Mouse (Mus musculus) 3134 (cell line): Measurements from ENCODE around the gene Gmnn.
"Not testable (repeated sequence)": the region's sequence is repeated elsewhere in the genome, so short reads cannot be mapped to it uniquely, and the experiment has no call there.

Experiments
- DNase-seq: peaks from one replicate; pipeline ENCODE4 v3.0.0-alpha.2; 2011; ENCODE audit warnings: low spot score; ENCODE audit not compliant: insufficient read length; ENCODE audit errors: extremely low read depth

Gene Gmnn

DNA sequence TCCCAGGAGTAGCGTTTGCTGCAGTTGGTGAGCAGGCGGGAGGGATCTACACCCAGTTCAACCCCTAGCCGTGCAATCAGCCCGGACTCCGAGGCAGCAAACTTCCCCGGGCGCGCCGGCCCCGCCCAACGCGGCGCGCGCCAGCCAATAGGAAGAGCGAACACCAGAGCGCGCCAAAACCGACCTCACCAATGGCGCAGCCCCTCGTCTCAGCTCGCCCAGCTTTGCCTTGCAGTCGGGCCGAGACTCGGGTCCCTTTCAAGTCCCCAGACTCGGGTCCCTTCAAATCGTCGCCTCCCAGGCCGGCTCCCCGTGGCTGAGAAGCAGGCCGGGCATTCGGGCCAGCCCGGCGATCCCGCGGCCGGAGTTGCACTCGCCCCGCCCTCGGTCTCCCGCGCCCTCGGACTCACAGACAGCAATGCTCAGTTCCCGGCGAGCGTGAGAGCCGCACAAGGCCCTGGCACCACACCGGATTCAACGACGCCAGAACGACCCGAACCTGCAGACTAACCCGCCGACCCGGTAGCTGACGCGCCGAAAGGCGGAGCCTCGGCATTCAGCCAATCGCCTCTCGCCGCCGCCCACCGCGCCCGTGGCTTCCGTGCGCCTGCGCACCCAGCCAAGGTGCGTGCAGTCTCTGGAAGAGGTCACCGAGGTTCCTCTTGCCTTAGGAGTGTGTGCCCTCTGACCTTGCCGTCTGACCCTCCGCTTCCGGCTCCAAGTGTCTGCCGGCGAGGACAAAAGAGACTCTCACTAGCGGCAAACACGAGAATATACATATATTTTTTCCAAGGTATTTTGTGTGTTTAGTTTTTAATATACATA is at the start of gene Gmnn:
Gene Gmnn, minus strand, starts transcription at position 521 of the 825 bp plus-strand sequence.
- DNase-seq, result peak; percentile 97

DNA sequence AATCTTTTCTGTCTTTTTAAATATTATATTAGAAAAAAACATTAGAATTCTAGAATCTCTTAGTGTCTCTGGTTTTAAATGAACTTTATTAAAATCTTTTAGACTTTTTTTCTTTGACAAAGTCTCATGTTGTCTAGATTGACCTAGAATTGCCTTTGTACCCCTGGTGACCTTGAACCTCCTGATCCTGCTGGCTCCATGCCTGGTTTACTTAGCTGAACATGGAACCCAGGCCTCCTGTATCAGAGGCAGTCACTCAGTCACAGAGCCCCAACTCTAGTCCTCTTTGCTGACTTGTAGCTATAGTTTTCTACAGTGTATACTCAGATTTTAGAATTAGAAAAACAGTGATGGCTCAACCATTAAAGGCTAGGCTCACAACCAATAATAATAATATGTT is 44.4 kb upstream of the Gmnn start:
- no peak for DNase-seq

GRCm38 (mm10) chr13:24803196-24803595 is 41.5 kb upstream of the Gmnn start:
- no peak for DNase-seq

DNA sequence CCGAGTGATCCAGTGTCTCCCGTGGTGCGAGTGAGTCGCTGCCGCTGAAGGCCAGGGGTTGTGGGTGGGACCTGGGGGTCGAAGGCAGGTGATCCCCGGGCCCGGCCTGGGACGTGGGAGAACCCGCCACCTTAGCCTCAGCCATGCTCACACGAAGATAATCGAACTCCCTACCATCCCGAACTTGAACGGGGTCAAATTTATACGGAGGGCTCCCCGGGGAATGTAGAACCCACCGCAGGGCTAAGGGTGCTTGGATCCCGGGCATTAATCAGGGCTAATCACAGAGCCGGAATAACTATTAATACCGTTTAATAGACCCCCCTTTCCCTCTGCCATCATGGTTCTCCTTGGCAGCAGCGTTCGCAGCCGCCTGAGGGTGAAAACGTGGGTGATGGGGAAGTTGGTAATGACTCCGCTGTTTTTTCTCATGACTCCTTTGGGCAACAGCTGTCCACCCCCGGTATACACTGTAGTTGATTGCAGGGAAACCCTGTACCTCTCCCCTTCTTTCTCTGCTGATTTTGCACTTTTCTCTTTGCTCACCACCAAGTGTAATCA is 40.5 kb upstream of the Gmnn start:
- peak; percentile 48 for DNase-seq

DNA sequence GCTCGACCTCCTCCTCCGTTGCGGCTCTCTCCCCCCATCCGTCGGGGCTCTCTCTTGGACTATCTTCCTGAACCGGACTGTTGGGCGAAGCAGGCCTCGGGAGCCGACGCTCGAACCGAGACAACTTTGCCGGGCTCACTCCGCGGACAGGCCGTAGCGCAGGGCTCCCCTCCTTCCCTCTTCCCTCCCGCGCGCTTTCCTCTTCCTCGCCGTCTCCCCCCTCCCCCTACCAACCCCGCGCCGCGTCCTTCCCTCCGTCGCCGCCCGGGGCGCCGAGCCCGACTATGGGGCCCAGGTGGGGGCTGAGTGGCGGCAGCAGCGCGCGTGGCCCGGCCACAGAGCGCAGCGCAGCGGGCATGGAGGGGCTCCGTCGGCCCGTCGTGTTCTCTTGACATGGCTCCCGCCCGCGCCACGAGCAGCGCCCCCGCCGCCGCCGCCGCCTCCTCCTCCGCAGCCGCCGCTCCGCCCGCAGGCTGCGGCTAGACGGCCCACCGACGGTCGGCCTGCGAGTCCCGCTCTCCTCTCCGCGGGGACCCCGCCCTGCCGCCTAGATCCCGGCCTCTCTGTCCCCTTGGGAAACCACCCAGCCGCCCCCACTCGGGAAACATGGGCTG is 39.7 kb upstream of the Gmnn start, which contains the start of gene BC005537:
Gene BC005537, plus strand, starts transcription at position 350 of the 614 bp plus-strand sequence.
- no peak for DNase-seq

DNA sequence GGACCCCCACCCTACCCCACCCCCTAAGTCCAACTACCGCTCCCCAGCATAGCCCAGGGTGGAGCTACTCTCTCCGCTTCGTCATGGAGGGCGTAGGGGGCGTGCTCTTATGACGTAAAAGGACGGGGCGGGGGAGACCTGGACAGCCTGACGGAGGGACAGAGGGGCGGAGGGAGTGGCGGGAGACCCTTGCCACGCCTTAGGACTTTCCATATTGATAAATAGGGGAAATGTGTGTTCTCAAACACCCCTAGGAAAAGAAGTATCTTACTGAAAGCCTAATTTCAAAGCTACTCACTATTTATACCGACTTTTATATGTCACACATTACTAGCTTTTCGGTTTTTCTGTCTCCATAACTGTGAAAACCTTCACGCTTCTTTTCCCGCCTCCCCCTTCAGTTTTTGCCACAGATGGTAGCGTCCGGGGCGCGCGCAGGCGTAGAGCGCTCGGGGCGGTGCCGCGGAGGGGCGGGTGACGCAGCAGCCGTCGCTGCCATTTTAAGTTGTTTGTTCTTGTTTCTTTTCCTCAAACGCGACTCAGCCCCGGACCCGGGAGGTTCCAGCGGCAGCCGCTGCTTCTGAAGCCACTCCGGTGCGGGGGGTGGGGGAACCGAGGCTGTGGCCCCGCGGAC is 39.1 kb upstream of the Gmnn start:
- DNase-seq, result peak; percentile 90

DNA sequence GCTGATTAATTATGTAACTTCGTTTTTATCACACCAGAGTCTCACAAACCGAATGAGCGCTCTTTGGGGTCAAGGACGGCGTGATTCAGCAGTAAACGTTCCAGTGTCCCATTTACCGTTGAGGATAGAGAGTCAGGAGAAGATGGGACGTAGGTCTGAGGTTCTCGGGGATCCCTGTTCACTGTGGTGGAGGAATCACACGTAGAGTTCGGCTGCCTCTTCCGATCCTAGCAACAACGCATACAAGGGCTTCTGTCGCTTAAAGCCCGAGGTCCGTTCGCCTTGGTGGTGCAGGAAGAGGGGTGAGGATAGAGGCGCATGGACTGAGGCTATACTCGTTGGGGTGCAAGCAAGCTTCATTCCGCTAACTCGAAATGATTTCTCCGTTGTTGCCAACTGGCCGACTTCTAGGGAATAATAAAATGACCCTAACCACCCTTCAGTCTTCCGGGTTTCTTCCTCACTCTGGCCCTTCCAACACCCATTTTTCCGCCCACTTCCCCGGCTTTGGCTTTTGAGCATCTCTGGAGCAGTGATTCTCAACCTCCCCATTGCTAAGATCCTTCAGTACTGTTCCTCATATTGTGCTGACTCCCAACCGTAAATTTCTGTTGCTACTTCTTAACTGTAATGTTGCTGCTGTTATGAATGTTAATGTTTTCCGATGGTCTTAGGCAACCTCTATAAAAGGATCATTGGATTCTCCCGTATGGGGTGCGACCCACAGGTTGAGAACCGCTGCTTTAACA is 38.4 kb upstream of the Gmnn start:
- DNase-seq, result peak; percentile 43

- peak; percentile 27 for DNase-seq
Observed at GRCm38 (mm10) chr13:24799378-24799777, 37.7 kb upstream of the Gmnn start.

GRCm38 (mm10) chr13:24798686-24799085 is 37.0 kb upstream of the Gmnn start:
- DNase-seq, result no peak

- peak; percentile 65 for DNase-seq
Observed at GRCm38 (mm10) chr13:24792411-24793045, 30.8 kb upstream of the Gmnn start.

- DNase-seq, result peak; percentile 43
Observed at GRCm38 (mm10) chr13:24791349-24791748, 29.6 kb upstream of the Gmnn start.

DNA sequence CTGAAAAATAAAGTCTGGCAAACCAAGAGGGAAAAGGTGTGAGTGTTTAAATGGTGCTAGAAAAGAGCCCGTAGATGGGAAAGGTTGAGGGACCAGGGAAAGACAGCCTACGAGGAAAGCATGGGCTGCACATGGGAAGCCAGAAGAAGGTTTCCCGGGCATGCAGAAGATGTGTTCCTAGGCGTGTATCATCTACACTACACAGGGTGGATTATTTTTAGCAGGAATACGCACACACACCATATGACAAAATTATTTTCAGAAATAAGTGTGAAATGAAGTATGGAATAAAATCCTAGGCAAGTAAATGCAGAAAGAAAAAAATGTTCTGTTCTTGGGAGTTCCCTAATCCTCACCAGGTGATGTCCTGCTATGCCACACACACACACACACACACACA is 25.8 kb upstream of the Gmnn start:
- no peak for DNase-seq

DNA sequence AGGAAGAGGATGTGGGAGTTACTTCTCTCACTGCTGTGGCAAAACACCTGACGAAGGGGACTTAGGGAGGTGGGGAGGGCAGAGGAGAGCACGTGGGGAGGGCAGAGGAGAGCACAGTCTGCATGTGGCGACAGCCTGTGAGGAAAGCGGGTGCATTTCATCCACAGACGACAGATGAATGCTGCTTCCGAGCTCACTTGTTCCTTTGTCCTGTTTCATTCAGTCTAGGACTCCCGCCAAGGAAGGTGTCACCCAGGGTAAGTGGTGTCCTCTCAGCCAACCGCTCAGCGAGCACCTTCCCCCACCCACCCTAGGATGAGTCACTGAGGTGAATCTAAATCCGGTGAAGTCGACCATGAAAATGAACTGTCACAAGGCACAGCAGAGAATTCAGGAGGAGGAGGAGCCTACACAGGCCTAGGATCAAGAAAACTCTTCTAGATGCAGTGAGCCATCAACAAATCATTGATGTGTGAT is 24.3 kb upstream of the Gmnn start:
- DNase-seq, result peak; percentile 78

GRCm38 (mm10) chr13:24781916-24782315 is 20.2 kb upstream of the Gmnn start:
- no peak for DNase-seq

DNA sequence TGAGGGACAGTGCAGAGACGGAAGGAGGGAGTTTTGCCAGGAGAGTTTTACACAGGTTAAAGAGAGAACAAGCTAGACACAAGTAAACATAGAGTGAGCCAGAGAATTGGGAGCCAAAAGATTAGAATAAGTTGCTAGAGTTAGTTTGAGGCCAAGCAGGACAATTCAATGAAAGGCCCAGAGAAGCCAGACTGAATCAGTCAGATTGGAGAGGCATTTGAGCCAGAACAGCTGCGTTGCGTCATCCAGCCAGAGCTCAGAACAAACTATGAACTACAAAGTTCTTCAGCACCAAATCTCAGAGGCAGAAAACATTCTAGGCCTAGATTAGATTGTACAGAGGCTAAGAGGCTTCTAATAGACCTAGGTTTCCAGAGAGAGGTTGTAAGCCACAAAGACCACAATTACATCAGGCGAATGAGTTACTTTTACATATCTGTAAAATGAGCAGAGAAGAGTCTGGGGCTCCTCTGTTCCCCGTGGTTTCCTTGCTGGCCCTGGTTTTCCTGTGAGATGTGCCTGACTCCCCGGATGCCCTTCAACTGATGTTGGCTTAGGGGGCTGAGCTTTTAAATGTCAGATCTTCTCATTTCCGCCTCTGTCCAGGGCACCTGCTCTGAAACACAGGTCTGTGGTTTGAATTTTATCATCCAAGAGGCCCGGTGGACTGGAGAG is 17.1 kb upstream of the Gmnn start:
- DNase-seq, result no peak

DNA sequence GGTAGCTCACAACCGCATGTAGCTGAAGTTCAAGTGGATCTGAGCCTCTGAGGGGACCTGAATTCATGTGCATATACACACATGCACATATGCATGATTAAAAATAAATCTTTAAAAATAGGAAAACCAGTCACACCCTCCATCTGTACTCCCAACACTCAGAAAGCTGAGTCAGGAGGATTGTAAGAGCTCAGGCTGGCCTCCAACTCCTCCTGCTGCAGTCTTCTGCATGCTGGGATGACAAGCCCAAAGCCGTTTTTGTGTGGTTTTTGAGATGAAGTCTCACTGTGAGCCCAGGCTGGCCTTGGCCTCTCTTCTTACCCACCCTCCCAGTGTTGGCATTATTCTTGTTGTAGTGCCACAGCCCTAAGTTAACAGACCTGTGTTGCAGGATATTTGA is 16.3 kb upstream of the Gmnn start:
- no peak for DNase-seq

DNA sequence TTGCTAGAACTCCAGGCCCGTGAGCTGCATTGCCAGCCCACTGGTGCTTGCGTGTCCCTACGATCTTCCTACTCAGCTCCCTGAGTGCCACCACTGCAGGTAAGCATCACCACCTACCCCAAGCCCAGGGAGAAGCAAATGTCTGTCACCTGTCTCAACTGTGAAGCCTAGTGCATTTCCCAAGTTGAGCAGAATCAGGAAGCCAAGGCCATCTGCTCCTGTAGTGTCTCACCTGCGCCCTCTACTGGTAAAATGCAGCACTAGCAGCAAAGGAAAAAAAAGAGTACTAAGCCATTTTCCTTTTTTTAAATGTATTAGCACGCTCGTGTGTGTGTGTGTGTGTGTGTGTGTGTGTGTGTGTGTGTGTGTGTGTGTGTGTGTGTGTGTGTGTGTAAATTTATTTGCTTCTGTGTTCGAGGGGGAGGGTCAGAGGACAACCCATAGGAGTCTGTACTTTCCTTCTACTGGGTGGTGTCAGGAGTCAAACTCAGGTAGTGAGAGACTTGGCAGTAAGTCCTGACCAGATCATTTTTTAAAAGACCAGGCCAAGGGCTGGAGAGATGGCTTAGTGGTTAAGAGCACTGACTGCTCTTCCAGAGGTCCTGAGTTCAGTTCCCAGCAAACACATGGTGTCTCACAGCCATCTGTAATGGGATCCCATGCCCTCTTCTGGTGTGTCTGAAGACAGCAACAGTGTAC is 14.6 kb upstream of the Gmnn start:
- peak; percentile 44 for DNase-seq

DNA sequence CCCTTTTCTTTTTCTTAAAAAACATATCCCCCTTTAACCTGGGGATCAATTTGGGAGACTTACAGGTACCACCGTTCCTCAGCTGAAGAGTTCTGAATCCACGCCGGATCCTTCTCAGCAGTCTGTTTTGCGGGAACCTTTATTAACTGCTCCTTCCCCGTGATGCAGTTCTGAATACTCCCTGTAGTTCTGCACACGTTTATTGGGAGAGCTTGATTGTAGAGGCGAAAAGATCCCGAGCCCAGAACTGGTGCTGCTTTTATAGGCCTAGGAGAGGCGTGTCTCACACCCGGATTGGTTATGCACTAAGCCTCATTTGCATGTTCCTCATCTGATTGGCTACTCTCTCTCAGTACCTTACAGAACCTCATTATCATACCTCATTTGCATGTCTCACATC is 9.8 kb upstream of the Gmnn start:
- DNase-seq, result peak; percentile 37

DNA sequence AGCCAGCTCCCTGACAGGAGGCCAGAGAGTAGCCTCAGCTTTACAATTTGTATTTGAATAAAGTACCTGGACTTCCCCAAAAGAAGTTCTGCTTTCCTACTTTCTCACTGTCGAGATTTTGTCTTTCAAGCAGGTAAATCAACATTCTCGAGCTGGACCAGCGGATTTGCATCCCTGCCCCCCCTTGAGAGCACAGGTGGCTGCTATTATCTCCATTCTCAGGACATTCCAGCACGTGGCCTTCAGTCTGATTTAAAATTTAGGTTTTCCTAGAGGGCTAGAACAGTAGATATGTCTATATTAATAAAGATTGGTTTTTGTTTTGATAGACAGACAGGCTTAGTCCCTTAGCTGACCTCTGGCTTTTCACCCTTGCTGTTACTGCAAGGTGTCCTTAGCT is 6.1 kb upstream of the Gmnn start:
- not testable (repeated sequence) for DNase-seq
